Mouse (Mus musculus) forelimb bud, embryonic 11.5 days (tissue): ENCODE measurements around the gene Olfr616.
"Not testable (repeated sequence)": the region's sequence is repeated elsewhere in the genome, so short reads cannot be mapped to it uniquely, and the experiment has no call there.

Experiments used
- DNase-seq: peaks from one replicate; pipeline ENCODE4 v3.0.0-alpha.2; 2012; ENCODE audit warnings: low read depth, low spot score

Olfr616 gene

GRCm38 (mm10) chr7:103569043-103569442, at the start of gene Olfr616:
TSS of gene Olfr616 (minus strand) at chr7:103569143.
- DNase-seq, result no peak

GRCm38 (mm10) chr7:103612434-103612833, 43.5 kb upstream of the Olfr616 start, which contains the start of gene Olfr620:
TSS of gene Olfr620 (minus strand) at chr7:103612534.
- no peak for DNase-seq

GRCm38 (mm10) chr7:103607425-103607824, 38.5 kb upstream of the Olfr616 start:
- DNase-seq, result no peak

- no peak for DNase-seq
Measured at GRCm38 (mm10) chr7:103600275-103600674, 31.3 kb upstream of the Olfr616 start, which contains the start of gene Olfr619. TSS of gene Olfr619 (plus strand) at chr7:103600575.

GRCm38 (mm10) chr7:103589803-103590202, 20.9 kb upstream of the Olfr616 start, which contains the start of gene Olfr618:
TSS of gene Olfr618 (plus strand) at chr7:103590103.
- DNase-seq, result no peak

- DNase-seq, result no peak
Measured at GRCm38 (mm10) chr7:103572761-103573160, 3.8 kb upstream of the Olfr616 start, which contains the start of gene Olfr617. TSS of gene Olfr617 (plus strand) at chr7:103573061.

- DNase-seq, result no peak
Measured at GRCm38 (mm10) chr7:103555779-103556178, 13.2 kb downstream of the Olfr616 start, which contains the start of gene Olfr615. TSS of gene Olfr615 (plus strand) at chr7:103556079.

GRCm38 (mm10) chr7:103547774-103548173, 21.2 kb downstream of the Olfr616 start, which contains the start of gene Olfr613:
TSS of gene Olfr613 (plus strand) at chr7:103548074.
- DNase-seq, result no peak

GRCm38 (mm10) chr7:103542617-103543016, 26.3 kb downstream of the Olfr616 start, which contains the start of gene Olfr612:
TSS of gene Olfr612 (minus strand) at chr7:103542717.
- DNase-seq, result not testable (repeated sequence)

- not testable (repeated sequence) for DNase-seq
Measured at GRCm38 (mm10) chr7:103520746-103521145, 48.2 kb downstream of the Olfr616 start, which contains the start of gene Olfr611. TSS of gene Olfr611 (minus strand) at chr7:103520846.
